Mouse (Mus musculus) natural killer cell, adult 2 months (primary cell): ENCODE measurements around the gene Cpne8.
"Not testable (repeated sequence)": the region's sequence is repeated elsewhere in the genome, so short reads cannot be mapped to it uniquely, and the experiment has no call there.

Source experiments
- DNase-seq, 2 experiments: peaks; one replicate each; pipeline ENCODE4 v3.0.0; 2022; ENCODE audit warnings: low spot score in 2 of 2

The Cpne8 gene

GRCm38 (mm10) chr15:90610767-90611166 is 68.5 kb downstream of the Cpne8 start:
- DNase-seq, result not testable (repeated sequence)

- DNase-seq, result no peak
Measured at GRCm38 (mm10) chr15:90609836-90610415, 69.3 kb downstream of the Cpne8 start.

- DNase-seq, result no peak
Measured at GRCm38 (mm10) chr15:90608368-90608767, 70.9 kb downstream of the Cpne8 start.

GRCm38 (mm10) chr15:90607181-90607580 is 72.1 kb downstream of the Cpne8 start:
- no peak for DNase-seq

- no peak for DNase-seq
Measured at GRCm38 (mm10) chr15:90603676-90604075, 75.6 kb downstream of the Cpne8 start.

- DNase-seq, result no peak
Measured at GRCm38 (mm10) chr15:90597715-90598497, 81.3 kb downstream of the Cpne8 start.

- DNase-seq, result no peak
Measured at GRCm38 (mm10) chr15:90595592-90595991, 83.6 kb downstream of the Cpne8 start.

- DNase-seq, result no peak
Measured at GRCm38 (mm10) chr15:90589587-90589986, 89.6 kb downstream of the Cpne8 start.

- DNase-seq, result no peak
Measured at GRCm38 (mm10) chr15:90577402-90577801, 101.8 kb downstream of the Cpne8 start.

- DNase-seq, result no peak
Measured at GRCm38 (mm10) chr15:90569246-90569645, 110.0 kb downstream of the Cpne8 start.

GRCm38 (mm10) chr15:90568050-90568449 is 111.2 kb downstream of the Cpne8 start:
- no peak for DNase-seq

GRCm38 (mm10) chr15:90563996-90564395 is 115.2 kb downstream of the Cpne8 start:
- no peak for DNase-seq

GRCm38 (mm10) chr15:90561613-90562012 is 117.6 kb downstream of the Cpne8 start:
- no peak for DNase-seq

GRCm38 (mm10) chr15:90548589-90548988 is 130.6 kb downstream of the Cpne8 start:
- DNase-seq, result no peak

GRCm38 (mm10) chr15:90543447-90543846 is 135.8 kb downstream of the Cpne8 start:
- DNase-seq, result no peak

GRCm38 (mm10) chr15:90542126-90542525 is 137.1 kb downstream of the Cpne8 start:
- no peak for DNase-seq

- no peak for DNase-seq
Measured at GRCm38 (mm10) chr15:90536311-90537202, 142.7 kb downstream of the Cpne8 start.

- no peak for DNase-seq
Measured at GRCm38 (mm10) chr15:90535730-90536129, 143.5 kb downstream of the Cpne8 start.

- DNase-seq, result no peak
Measured at GRCm38 (mm10) chr15:90512769-90513168, 166.5 kb downstream of the Cpne8 start.

- no peak for DNase-seq
Measured at GRCm38 (mm10) chr15:90497080-90497479, 182.2 kb downstream of the Cpne8 start.

GRCm38 (mm10) chr15:90491558-90491957 is 187.7 kb downstream of the Cpne8 start:
- DNase-seq, result no peak

- DNase-seq, result no peak
Measured at GRCm38 (mm10) chr15:90490186-90490585, 189.0 kb downstream of the Cpne8 start.
